Mouse (Mus musculus) left cerebral cortex, postnatal 25 days (tissue): ENCODE data around the gene Zfp574. TPM values are rescaled to one million over a fixed set of nuclear protein-coding genes. Genes with fewer than 3 reads are reported as not detected.
"Not testable (repeated sequence)": the region's sequence is repeated elsewhere in the genome, so short reads cannot be mapped to it uniquely, and the experiment has no call there.

Experiments
- DNase-seq, 2 experiments: peaks; one replicate each; pipeline ENCODE4 v3.0.0; 2022; ENCODE audit warnings: low spot score in 2 of 2, mixed read lengths in 1 of 2
- intact Hi-C: fragments of 180-260 bp; cut with DNase I; formaldehyde crosslinking; loops from one replicate; pipeline ENCODE4 v1.15.1; 2025
- total RNA-seq, 2 experiments: library from RNA; stranded (reverse); gene quantifications; 2 replicates each; pipeline ENCODE4 v1.2.3; 2021

The Zfp574 gene
- 10 to 100 TPM; 31.4 to 37.0 TPM for total RNA-seq

- DNase-seq: no peak
- intact Hi-C loops: loop anchor here (2.0 to 5.0 kb wide), 2 partner anchors 23 to 40 kb away; no protein-coding TSS in a partner anchor
Measured at GRCm38 (mm10) chr7:25071979-25072715, at the start of gene Zfp574, which contains the start of gene Grik5. Gene Zfp574 (plus strand): TSS chr7:25072567. Gene Grik5 (minus strand): TSS chr7:25072346.

- intact Hi-C loops: no loop called here
- DNase-seq: no peak
Measured at GRCm38 (mm10) chr7:25025855-25026439, 46.4 kb upstream of the Zfp574 start.

GRCm38 (mm10) chr7:25026452-25026851 lies 45.9 kb upstream of the Zfp574 start:
- intact Hi-C loops: no loop called here
- DNase-seq: no peak

- intact Hi-C loops: loop anchor here (5.0 kb wide), 1 partner anchor 42 kb away; the partner anchor contains the start of genes Grik5 and Zfp574
- DNase-seq: peak; percentile 73 to 83
Measured at GRCm38 (mm10) chr7:25030032-25030753, 42.2 kb upstream of the Zfp574 start.

GRCm38 (mm10) chr7:25031528-25031927 lies 40.8 kb upstream of the Zfp574 start:
- no peak for DNase-seq
- intact Hi-C loops: loop anchor here (5.0 kb wide), 1 partner anchor 41 kb away; the partner anchor contains the start of genes Grik5 and Zfp574

GRCm38 (mm10) chr7:25034796-25035195 lies 37.6 kb upstream of the Zfp574 start:
- intact Hi-C loops: loop anchor here (5.0 kb wide), 1 partner anchor 38 kb away; the partner anchor contains the start of genes Grik5 and Zfp574
- peak in 1 of 2 experiments; percentile 87 for DNase-seq

GRCm38 (mm10) chr7:25035916-25036315 lies 36.5 kb upstream of the Zfp574 start:
- intact Hi-C loops: no loop called here
- peak; percentile 76 to 87 for DNase-seq

- DNase-seq: peak in 1 of 2 experiments; percentile 76
- intact Hi-C loops: no loop called here
Measured at GRCm38 (mm10) chr7:25041921-25042320, 30.4 kb upstream of the Zfp574 start.

- intact Hi-C loops, DNase-seq: not testable (repeated sequence)
Measured at GRCm38 (mm10) chr7:25044599-25044998, 27.8 kb upstream of the Zfp574 start.

GRCm38 (mm10) chr7:25047363-25047762 lies 25.0 kb upstream of the Zfp574 start:
- peak; percentile 60 to 85 for DNase-seq
- intact Hi-C loops: no loop called here

- intact Hi-C loops: loop anchor here (2.0 kb wide), 1 partner anchor 23 kb away; the partner anchor contains the start of genes Grik5 and Zfp574
- DNase-seq: peak; percentile 64 to 72
Measured at GRCm38 (mm10) chr7:25049295-25049930, 23.0 kb upstream of the Zfp574 start.

GRCm38 (mm10) chr7:25052587-25052986 lies 19.8 kb upstream of the Zfp574 start:
- no peak for DNase-seq
- intact Hi-C loops: no loop called here

GRCm38 (mm10) chr7:25056951-25057350 lies 15.4 kb upstream of the Zfp574 start:
- intact Hi-C loops: no loop called here
- no peak for DNase-seq

GRCm38 (mm10) chr7:25057888-25058287 lies 14.5 kb upstream of the Zfp574 start:
- intact Hi-C loops: no loop called here

GRCm38 (mm10) chr7:25058394-25058793 lies 14.0 kb upstream of the Zfp574 start:
- intact Hi-C loops: no loop called here
- no peak for DNase-seq

More at GRCm38 (mm10) chr7:25057888-25058287, 14.5 kb upstream of the Zfp574 start:
- no peak for DNase-seq

- intact Hi-C loops: no loop called here
- DNase-seq: no peak
Measured at GRCm38 (mm10) chr7:25058836-25059235, 13.5 kb upstream of the Zfp574 start.

- DNase-seq: no peak
- intact Hi-C loops: no loop called here
Measured at GRCm38 (mm10) chr7:25063346-25063745, 9.0 kb upstream of the Zfp574 start.

GRCm38 (mm10) chr7:25063900-25064299 lies 8.5 kb upstream of the Zfp574 start:
- intact Hi-C loops: loop anchor here (2.0 kb wide), 1 partner anchor 55 kb away; no protein-coding TSS in a partner anchor
- DNase-seq: peak in 1 of 2 experiments; percentile 91

GRCm38 (mm10) chr7:25067338-25067737 lies 5.0 kb upstream of the Zfp574 start:
- no peak for DNase-seq
- intact Hi-C loops: no loop called here
